Mouse (Mus musculus) heart, postnatal 25 days (tissue): ENCODE results near the gene Rita1. TPM values are rescaled to one million over a fixed set of nuclear protein-coding genes. Genes with fewer than 3 reads are reported as not detected.

ENCODE experiments used
- DNase-seq: peaks from one replicate; pipeline ENCODE4 v3.0.0; 2022; ENCODE audit warnings: low spot score
- intact Hi-C: fragments of 180-260 bp; cut with DNase I; formaldehyde crosslinking; loops from one replicate; pipeline ENCODE4 v1.15.1; 2025
- total RNA-seq, 2 experiments: library from RNA; stranded (reverse); gene quantifications; 2 replicates each; pipeline ENCODE4 v1.2.3; 2021

Gene Rita1
- total RNA-seq, 2 experiments from 2014 or later, result 15.4 to 18.7 TPM

DNA sequence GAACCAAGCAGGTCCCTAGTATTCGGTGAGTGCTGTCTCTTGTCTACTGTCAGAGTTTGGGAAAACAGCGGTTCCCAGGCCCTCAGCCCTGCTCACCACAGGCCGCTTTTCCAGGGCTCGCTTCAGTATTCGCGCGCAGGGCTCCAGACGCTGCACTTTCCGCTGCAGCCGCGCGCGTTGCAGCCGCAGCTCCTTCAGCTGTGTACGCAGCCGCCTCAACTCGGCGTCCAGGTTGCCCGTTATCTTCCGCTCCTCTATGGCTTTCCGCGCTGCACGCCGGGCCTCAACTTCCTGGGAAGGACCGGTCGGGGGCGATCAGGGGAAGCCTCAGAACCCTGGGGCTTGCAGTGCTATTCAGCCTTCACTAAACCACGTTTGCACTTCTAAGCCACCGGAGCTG, 18.7 kb upstream of the Rita1 start:
- DNase-seq, result no peak
- intact Hi-C loops, result no loop called here

DNA sequence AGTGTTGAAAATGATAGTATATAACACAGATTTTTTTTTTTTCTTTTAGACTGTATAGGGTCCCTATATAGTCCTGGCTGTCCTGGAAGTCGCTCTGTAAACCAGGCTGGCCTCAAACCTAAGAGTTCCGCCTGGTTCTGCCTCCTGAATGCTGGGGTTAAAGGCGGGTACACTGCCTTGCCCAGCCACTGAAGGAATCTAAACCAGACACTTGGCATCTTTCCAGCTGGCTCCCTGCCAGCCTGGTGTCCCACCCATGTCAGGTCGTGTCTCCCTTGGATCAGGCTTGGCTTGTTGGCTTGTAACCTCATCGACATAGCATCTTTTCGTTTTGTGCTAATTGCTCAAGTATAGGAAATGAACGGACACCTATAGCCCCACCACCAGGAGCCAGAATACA, 16.2 kb upstream of the Rita1 start:
- no peak for DNase-seq
- intact Hi-C loops, result no loop called here

DNA sequence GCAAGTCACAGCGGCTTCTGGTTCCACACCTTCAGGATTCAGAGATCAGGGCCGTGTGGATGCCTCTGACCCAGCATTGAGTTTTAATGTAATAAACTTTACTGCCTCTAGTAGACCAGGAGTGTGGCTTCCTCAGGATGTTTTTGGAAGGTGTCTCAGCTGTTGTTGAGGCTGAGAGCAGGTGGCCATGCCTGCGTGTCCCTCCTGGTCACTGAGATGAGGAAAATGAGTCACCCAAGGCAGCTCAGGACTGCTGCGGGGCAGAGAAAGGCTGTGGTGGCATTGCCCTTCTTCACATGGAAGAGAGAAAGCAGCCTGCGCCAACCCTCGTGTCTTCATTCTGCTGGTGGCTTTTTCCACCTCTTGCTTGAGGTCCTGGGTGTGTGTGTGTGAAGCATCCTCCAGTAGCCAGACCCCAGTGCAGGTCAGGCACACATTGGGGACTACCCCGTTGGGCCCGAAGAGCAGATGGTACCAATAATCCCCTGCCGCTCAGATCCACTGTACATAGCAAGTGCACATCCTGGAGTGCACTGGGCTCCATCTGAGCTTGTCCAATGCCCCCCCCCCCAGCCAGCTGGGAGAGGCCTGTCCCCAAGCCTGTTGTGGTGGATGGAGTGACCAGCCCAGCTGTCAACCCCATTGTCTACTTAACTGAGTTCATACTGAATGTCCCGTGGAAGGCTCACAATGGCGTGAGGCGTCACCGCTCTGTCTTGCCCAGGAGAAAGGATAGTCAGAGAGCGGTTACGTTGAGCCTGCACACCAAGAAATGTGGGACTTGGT, 15.3 kb upstream of the Rita1 start:
- DNase-seq, result no peak
- intact Hi-C loops, result no loop called here

DNA sequence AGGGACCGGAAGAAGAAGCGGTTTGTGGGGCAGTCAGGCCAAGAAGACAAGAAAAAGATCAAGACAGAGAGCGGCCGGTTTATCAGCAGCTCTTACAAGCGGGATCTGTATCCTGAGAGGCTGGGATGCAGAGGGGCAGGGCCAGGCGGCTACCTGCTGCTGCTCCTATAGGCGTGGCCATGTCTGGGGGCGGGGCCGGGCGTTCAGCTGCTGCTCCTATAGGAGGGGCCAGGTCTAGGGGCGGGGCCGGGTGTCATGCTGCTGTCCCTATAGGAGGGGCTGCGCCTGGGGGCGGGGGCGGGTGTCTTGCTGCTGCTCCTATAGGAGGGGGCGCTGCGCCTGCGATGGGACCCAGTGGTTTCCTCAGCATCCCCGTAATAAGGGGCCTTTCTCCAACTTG, 14.0 kb upstream of the Rita1 start:
- no peak for DNase-seq
- intact Hi-C loops, result no loop called here

DNA sequence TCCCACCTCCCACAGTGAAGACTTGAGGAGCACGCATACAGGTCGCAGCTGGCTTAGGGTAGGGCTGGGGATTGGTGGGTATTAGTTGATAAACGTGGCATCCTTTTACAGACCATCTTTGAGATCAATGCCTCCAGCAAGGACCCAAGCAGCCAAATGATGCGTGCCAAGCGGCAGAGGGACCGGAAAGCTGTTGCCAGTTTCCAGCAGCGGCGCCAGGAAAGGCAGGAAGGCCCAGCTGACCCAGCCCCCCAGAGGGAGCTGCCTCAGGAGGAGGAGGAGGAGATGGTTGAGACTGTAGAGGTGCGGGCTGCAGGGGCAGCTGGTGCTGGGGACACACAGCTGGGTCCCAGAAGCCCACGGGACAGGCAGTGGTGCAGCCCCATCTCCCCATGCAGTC, 12.0 kb upstream of the Rita1 start:
- DNase-seq, result no peak
- intact Hi-C loops, result no loop called here

DNA sequence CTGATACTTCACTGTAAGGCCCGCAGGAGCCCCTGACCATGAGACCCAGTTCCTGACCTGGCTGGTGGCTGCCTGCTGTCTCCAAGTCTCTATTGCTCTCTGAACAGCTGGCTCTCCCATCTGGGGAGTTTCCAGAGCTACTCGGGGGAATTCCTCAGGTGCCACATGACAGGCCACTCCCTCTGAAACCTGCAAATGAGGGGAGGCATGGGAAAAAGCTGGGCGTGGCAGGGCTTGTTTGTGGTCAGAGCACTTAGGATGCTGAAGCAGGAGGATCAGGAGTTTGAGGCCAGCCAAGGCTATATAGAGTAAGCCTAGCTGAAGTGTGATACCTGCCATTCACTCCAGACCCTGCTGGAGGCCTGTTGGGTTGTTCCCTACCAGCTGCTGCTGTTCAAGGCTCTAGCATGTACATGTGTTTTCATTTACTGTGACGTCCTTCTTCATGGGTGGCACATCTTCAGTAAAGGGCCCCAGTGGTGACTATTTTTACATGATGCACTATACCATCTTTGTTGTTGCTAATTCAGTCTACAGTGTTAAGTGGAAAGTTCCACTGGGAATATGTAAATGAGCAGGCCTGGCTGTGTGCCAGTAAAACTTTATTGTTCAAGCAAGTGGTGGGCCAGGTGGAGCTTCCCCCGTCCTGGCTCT, 9.9 kb upstream of the Rita1 start:
- no peak for DNase-seq
- intact Hi-C loops, result no loop called here

DNA sequence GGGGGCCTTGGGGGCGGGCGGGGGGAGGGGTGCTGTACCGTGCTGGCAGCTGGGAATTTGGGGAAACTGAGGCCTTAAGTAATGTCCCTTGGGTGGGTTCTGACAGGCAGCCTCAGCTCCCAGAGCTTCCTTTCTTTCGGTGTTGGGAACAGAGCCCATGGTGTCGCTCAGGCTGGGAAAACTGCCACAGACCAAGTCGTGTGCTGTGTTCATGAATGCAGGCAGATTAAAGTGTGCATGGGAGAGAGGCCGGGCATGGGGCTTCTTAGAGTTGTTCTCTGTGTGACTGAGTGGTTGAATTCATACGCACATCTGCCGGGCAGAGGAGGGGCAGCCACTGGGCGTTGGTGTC, 9.4 kb upstream of the Rita1 start:
- DNase-seq, result no peak
- intact Hi-C loops, result loop anchor here (2.0 kb wide), 2 partner anchors 93 to 121 kb away; no protein-coding TSS in a partner anchor

DNA sequence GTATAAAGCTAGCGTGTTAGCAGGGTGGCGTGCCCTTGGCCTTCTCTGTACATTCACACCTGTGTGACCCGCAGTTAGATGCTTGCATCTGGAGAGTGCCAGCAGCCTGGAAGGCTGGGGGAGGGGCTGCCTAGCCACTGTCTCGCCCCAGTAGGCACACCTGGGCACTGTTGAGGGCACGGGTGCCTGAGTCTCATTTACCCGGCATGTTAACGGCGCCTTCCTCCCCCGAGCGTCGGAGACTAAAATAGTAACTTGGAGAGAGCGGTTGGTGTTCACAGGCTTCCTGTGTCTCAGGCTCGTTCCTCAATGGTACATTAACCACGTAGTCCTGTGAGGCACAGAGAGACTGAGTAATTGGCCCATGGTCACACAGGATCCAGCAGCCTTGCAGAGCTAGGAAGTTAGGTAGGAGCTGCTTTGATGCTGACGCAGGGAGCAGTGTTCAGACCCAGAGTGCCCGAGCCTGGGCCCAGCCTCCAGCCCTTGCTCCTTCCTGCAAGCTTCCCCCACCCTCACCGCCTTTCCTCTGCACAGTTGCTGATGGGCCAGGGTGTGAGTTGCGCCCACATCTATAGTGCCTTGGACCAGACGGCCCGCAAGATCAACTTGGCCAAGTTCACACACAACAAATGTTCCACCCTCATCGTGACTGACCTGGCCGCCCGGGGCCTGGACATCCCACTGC, 8.8 kb upstream of the Rita1 start:
- intact Hi-C loops, result loop anchor here (2.0 kb wide), 2 partner anchors 94 to 122 kb away; no protein-coding TSS in a partner anchor
- DNase-seq, result no peak

DNA sequence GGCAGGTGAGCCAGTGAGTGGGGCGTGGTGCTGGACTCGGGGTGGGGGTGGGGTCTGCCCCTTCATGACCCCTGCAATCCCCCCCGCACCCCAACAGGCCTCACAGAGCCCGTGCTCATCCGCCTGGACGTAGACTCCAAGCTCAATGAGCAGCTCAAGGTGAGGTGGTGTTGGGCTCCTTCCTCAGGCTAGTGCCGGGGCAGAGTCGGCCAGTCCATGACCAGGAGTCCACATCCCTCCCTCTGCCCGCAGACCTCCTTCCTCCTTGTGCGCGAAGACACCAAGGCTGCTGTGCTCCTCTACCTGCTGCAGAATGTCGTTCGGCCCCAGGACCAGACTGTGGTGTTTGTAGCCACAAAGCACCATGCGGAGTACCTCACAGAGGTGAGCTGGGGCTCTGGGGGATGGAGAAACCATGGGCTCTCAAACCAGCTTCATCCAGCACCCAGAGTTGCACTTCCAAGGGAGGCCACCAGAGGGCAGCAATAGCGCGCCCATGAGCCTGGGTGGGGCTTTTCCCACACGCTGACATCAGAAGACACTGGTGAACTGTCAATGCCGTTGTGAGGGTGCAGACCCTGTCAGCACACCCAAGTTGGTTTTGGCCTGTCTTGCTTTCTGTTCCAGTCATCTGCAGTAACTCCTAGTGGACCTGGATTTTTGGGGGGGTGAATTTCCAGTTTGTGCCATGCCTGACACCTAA, 8.1 kb upstream of the Rita1 start:
- peak; percentile 43 for DNase-seq
- intact Hi-C loops, result loop anchor here (1.0 to 2.0 kb wide), 3 partner anchors 53 to 122 kb away; no protein-coding TSS in a partner anchor

DNA sequence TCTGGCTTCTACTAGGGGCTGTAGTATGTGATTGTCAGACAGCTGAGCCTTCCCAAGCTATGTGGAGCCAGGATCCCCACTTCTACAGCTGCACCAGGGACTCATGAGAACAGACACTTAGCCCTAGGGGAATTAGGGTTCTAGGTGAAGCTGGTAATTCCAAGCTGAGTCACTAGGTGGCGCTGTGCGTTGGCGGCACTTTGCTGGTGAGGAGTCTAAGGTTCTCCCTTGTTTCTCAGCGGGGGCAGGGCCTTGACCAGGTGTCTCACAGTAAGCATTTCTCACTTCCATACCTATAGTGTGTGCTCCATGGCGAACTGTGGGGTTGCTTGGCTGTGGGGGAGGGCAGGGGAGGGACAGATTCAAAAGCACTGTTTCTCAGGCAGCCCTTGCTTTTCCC, 6.8 kb upstream of the Rita1 start:
- intact Hi-C loops, result loop anchor here (1.0 kb wide), 1 partner anchor 127 kb away; no protein-coding TSS in a partner anchor
- no peak for DNase-seq

DNA sequence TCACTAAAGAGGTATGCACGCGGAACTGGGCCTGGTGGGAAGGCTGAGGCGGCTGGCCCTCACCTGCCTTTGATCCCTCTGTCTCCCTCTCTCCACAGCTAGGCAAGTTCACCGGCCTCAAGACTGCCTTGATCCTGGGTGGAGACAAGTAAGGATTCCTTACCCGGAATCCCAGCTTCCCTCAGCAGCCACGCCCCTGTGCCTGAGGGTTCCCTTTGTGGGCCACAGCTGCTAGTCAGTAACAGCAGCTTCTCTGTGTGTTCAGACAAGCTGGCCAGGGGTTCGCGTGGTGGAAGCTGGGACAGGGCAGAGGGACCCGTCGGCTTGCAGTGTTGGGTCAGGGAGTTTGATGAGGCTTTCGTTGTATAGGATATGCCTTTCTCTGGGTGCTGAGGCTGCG, 6.4 kb upstream of the Rita1 start:
- intact Hi-C loops, result loop anchor here (1.0 kb wide), 1 partner anchor 128 kb away; no protein-coding TSS in a partner anchor
- DNase-seq, result no peak

DNA sequence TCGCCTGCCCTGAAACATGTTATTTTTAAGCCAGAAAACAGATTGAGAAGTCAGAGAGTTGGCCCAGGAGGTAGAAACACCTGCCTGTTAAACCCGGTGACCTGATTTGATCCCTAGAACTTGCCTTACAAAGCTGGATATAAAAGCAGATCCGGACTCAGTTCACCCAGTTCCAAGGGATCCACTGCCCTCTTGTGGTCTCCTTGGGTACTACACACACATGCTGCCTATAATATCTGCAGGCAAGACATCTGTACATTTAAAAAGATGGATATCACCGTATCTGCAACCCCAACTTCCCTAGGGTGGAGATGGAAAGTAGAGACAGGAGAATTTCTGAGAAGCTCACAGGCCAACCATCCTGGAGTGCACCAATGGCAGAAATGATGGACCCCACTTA, 3.5 kb upstream of the Rita1 start:
- intact Hi-C loops, result no loop called here
- no peak for DNase-seq

DNA sequence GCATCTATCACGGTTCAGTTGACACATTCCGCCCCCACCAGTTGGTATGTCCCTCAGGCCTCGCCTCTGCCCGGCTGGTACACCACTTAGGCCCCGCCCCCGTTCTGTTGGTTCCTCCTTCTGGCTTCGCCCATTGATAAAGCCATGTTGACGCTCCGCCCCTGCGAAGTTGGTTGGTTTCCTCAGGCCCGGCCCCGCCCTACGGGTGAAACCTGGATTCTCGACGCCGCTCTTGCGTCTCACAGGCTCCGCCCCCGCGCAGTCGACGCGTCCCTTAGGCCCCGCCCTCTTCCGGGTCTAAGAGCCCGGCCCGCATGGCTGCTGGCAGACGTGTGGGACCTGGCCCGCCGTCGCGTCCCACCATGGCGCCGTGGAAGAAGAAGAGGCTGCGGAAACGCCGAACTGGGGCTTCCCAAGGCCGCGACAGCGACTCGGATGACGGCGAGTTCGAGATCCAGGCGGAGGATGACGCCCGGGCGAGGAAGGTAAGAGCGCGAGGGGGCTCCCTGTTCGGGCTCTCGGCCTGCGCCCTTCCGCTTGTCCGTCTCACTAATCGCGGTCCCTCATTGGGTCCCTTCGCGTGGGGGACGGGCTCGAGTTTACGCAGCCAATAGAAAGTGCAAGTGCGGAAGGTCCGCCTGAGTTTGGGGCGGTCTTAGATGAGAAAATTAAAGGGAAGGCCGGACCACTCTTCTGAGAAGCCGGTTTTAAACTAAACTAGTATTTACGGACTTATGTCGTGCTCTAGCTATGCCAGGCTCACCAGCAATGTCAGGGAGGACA, 624 bp upstream of the Rita1 start:
- intact Hi-C loops, result no loop called here

DNA sequence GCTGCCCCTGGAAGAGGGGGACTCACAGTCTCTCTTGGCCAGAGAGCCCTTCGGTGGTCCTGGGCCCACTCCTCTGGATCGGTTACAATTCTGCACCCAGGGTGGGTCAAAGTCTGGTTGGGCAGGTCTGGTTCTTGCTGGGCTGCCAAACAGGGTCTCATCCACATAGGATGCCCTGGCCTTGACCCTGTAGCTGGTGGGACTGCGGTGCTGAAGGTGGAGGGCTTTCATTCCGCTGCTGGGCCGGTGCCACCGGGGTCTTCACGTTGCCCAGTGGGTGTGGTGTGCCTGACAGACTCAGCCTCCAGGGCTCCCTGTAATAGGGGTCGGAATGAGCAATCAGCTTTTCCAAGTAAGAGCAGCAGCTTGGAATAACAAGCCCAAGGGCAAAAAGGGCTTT, 973 bp downstream of the Rita1 start:
- intact Hi-C loops, result no loop called here

More for the DNA sequence above, 624 bp upstream of the Rita1 start:
- peak; percentile 100 for DNase-seq

DNA sequence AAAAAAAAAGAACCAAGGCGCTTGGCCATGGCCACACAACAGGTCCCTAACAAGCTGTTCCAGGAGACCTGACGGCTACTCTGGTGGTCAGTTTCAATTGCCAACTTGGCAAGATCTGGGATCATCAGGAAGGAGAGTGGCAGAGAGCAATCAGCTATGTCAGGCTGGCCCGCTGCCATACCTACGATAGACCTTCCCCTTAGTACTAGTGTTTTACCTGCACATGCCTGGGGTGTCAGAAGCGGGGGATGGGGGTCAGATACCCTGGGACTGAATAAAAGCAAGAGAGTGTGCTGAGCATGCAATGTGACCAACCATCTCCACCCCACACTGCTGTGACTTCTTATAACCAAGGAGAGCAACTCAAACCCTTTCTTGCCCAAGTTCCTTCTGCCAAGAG, 1.5 kb downstream of the Rita1 start:
- intact Hi-C loops, result no loop called here
- DNase-seq, result no peak

More for the DNA sequence above, 973 bp downstream of the Rita1 start:
- DNase-seq, result no peak

DNA sequence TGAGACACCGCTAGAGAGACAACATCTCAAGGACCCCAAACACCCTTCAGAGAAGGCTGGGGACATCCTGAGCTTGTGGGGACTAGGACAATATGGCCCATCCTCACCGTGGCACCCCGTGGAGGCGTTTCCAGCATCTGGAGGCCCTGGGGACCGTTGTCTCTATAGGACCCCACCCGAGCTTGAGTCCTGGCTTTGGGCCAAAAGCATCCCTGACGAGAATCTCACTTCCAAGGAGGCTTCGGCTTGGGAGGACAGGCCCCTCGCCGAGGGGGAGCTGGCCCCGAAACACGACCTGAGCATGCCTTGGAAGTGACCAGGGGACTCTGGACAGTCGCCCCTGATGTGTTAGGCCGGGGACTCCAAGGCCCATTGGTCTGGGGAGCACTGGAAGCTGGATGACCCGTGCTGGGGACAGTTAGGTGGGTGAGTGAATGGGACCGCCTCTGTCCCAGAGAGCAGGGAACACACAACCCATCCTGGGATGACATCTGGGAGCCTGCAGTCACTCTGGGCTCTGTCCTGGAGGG, 3.1 kb downstream of the Rita1 start:
- DNase-seq, result no peak
- intact Hi-C loops, result loop anchor here (5.0 to 10.0 kb wide), 2 partner anchors 55 to 87 kb away; no protein-coding TSS in a partner anchor

DNA sequence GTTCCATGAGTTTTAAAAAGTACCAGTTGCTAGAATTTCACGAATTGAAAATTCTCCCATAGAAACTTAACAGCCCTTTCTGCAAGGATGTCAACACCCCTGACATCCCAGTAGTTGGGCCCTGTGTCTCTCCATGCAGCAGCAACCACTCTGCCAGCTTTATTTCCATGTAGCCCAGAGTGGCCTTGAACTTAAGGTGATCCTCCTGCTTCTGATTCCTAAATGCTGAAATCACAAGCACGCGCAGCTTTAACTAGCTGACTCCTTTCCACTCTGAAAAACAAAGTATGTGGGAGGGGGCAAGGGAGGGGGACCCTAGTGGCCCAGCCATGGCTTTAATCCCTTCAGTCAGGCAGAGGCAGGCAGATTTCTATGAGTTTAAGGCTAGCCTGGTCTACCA, 5.1 kb downstream of the Rita1 start:
- DNase-seq, result no peak
- intact Hi-C loops, result loop anchor here (5.0 to 10.0 kb wide), 2 partner anchors 53 to 85 kb away; no protein-coding TSS in a partner anchor

DNA sequence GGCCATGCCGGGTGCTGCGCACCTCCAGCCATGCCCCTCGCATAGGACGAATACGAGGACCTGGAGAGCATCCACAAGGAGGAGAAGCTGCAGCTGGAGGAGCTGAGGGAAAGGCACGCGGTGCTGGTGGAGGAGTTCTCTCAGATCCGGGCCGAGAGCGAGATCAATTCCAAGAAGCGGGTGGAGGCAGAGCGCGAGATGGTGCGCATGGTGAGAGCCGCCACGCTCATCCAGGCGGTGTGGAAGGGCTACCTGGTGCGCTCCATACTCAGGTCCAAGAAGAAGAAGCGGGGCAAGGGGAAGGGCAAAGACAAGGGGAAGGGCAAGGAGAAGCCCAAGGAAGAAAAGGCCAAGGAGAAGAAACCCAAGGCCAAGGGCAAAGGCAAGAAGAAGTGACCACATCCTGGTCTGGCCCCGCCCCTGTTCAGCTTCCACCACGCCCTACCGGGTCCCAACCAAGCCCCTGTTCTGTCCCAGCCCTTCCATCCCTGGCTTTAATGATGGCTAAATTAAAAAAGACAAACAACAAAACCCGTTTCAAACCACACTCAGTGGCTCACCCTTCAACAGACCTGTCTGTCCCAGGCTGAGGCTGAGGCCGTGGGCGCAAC, 5.7 kb downstream of the Rita1 start:
- no peak for DNase-seq
- intact Hi-C loops, result loop anchor here (5.0 to 10.0 kb wide), 2 partner anchors 52 to 84 kb away; no protein-coding TSS in a partner anchor
